Mouse (Mus musculus): ENCODE measurements around the gene Aldh3a1. TPM values are rescaled to one million over a fixed set of nuclear protein-coding genes. Genes with fewer than 3 reads are reported as not detected.

The Aldh3a1 gene
- total RNA-seq, 2 experiments from 2014 or later = 2.1 to 2.6 TPM

- no peak for DNase-seq (ENCODE audit: extremely low spot score in 1 of 2, low spot score in 2 of 2)
- H3K4me3 ChIP-seq = no peak overlapping the region
- intact Hi-C loops (cut with DNase I) = loop anchor here (5.0 kb wide), 1 partner anchor 518 kb away; no protein-coding TSS in a partner anchor
- H3K27ac ChIP-seq = no peak overlapping the region
- TF ChIP-seq CTCF (IDR thresholded peaks at IDR 0.05) = no peak
These were observed 7.5 kb upstream of the Aldh3a1 start for GRCm38 (mm10) chr11:61199620-61200362.

GRCm38 (mm10) chr11:61202186-61202585 lies 5.2 kb upstream of the Aldh3a1 start:
- TF ChIP-seq CTCF (IDR thresholded peaks at IDR 0.05) = no peak
- H3K27ac ChIP-seq = no peak overlapping the region
- intact Hi-C loops (cut with DNase I) = no loop called here
- no peak overlapping the region for H3K4me3 ChIP-seq
- DNase-seq (ENCODE audit: extremely low spot score in 1 of 2, low spot score in 2 of 2) = no peak

GRCm38 (mm10) chr11:61202810-61203209 lies 4.5 kb upstream of the Aldh3a1 start:
- intact Hi-C loops (cut with DNase I) = no loop called here
- Histone ChIP-seq H3K4me3 (no peak overlapping the region), H3K27ac (no peak overlapping the region)
- no peak for TF ChIP-seq CTCF (IDR thresholded peaks at IDR 0.05)
- DNase-seq (ENCODE audit: extremely low spot score in 1 of 2, low spot score in 2 of 2) = no peak

GRCm38 (mm10) chr11:61205167-61205950 lies 2.0 kb upstream of the Aldh3a1 start:
- peak overlapping the region; percentile 13; the same call in 1 of the 2 replicates for H3K27ac ChIP-seq
- intact Hi-C loops (cut with DNase I) = no loop called here
- H3K4me3 ChIP-seq = no peak overlapping the region
- DNase-seq (ENCODE audit: extremely low spot score in 1 of 2, low spot score in 2 of 2) = no peak
- no peak for TF ChIP-seq CTCF (IDR thresholded peaks at IDR 0.05)

GRCm38 (mm10) chr11:61206136-61206535 lies 1.2 kb upstream of the Aldh3a1 start:
- Histone ChIP-seq H3K4me3 (no peak overlapping the region), H3K27ac (no peak overlapping the region)
- intact Hi-C loops (cut with DNase I) = no loop called here
- no peak for TF ChIP-seq CTCF (IDR thresholded peaks at IDR 0.05)
- no peak for DNase-seq (ENCODE audit: extremely low spot score in 1 of 2, low spot score in 2 of 2)

- Histone ChIP-seq H3K27ac (peak overlapping the region; percentile 17; the same call in 1 of the 2 replicates), H3K4me3 (no peak overlapping the region)
- DNase-seq (ENCODE audit: extremely low spot score in 1 of 2, low spot score in 2 of 2) = no peak
- intact Hi-C loops (cut with DNase I) = no loop called here
- TF ChIP-seq CTCF (IDR thresholded peaks at IDR 0.05) = no peak
These were observed 979 bp downstream of the Aldh3a1 start for GRCm38 (mm10) chr11:61208316-61208715.

GRCm38 (mm10) chr11:61212102-61212501 lies 4.8 kb downstream of the Aldh3a1 start:
- peak; percentile 32 for TF ChIP-seq CTCF (IDR thresholded peaks at IDR 0.05)
- intact Hi-C loops (cut with DNase I) = no loop called here
- Histone ChIP-seq H3K4me3 (no peak overlapping the region), H3K27ac (no peak overlapping the region)
- no peak for DNase-seq (ENCODE audit: extremely low spot score in 1 of 2, low spot score in 2 of 2)

GRCm38 (mm10) chr11:61215936-61216335 lies 8.6 kb downstream of the Aldh3a1 start:
- intact Hi-C loops (cut with DNase I) = no loop called here
- DNase-seq (ENCODE audit: extremely low spot score in 1 of 2, low spot score in 2 of 2) = no peak
- TF ChIP-seq CTCF (IDR thresholded peaks at IDR 0.05) = no peak
- H3K27ac ChIP-seq = no peak overlapping the region
- H3K4me3 ChIP-seq = no peak overlapping the region

GRCm38 (mm10) chr11:61220156-61220881 lies 13.0 kb downstream of the Aldh3a1 start:
- intact Hi-C loops (cut with DNase I) = no loop called here
- no peak overlapping the region for H3K4me3 ChIP-seq
- no peak for DNase-seq (ENCODE audit: extremely low spot score in 1 of 2, low spot score in 2 of 2)
- H3K27ac ChIP-seq = no peak overlapping the region
- no peak; the same call in 1 of the 2 replicates for TF ChIP-seq CTCF (IDR thresholded peaks at IDR 0.05)

GRCm38 (mm10) chr11:61222007-61222406 lies 14.7 kb downstream of the Aldh3a1 start:
- Histone ChIP-seq H3K27ac (peak overlapping the region; percentile 56; the same call in 1 of the 2 replicates), H3K4me3 (no peak overlapping the region)
- intact Hi-C loops (cut with DNase I) = no loop called here
- no peak for DNase-seq (ENCODE audit: extremely low spot score in 1 of 2, low spot score in 2 of 2)
- TF ChIP-seq CTCF (IDR thresholded peaks at IDR 0.05) = no peak

- no peak for TF ChIP-seq CTCF (IDR thresholded peaks at IDR 0.05)
- no peak for DNase-seq (ENCODE audit: extremely low spot score in 1 of 2, low spot score in 2 of 2)
- H3K4me3 ChIP-seq = no peak overlapping the region
- intact Hi-C loops (cut with DNase I) = no loop called here
- H3K27ac ChIP-seq = peak overlapping the region; percentile 56
These were observed 15.8 kb downstream of the Aldh3a1 start for GRCm38 (mm10) chr11:61222971-61223745.

Measured in left cerebral cortex, adult 2 months (tissue).